Mouse (Mus musculus) left cerebral cortex, adult 9 months (tissue): ENCODE measurements around the gene Phospho1.

Experiments used
- DNase-seq, 2 experiments: peaks; one replicate each; pipeline ENCODE4 v3.0.0; 2022; ENCODE audit warnings: low spot score in 2 of 2

Gene Phospho1

GRCm38 (mm10) chr11:95834143-95834667 is 9.9 kb downstream of the Phospho1 start:
- DNase-seq = peak in 1 of 2 experiments; percentile 58

GRCm38 (mm10) chr11:95834742-95835710 is 10.7 kb downstream of the Phospho1 start:
- no peak for DNase-seq

GRCm38 (mm10) chr11:95835832-95836231 is 11.5 kb downstream of the Phospho1 start:
- DNase-seq = no peak

GRCm38 (mm10) chr11:95836433-95836832 is 12.1 kb downstream of the Phospho1 start:
- no peak for DNase-seq

GRCm38 (mm10) chr11:95837059-95837458 is 12.8 kb downstream of the Phospho1 start, which contains the start of gene Gngt2:
Gngt2 (plus strand) TSS chr11:95837216.
- no peak for DNase-seq

- DNase-seq = no peak
Observed at GRCm38 (mm10) chr11:95838598-95838997, 14.3 kb downstream of the Phospho1 start.

GRCm38 (mm10) chr11:95838999-95839868 is 14.9 kb downstream of the Phospho1 start:
- no peak for DNase-seq

GRCm38 (mm10) chr11:95840694-95841497 is 16.6 kb downstream of the Phospho1 start:
- no peak for DNase-seq

- DNase-seq = no peak
Observed at GRCm38 (mm10) chr11:95841498-95841830, 17.2 kb downstream of the Phospho1 start.

GRCm38 (mm10) chr11:95842074-95842681 is 17.9 kb downstream of the Phospho1 start, which contains the start of gene Abi3:
Abi3 (minus strand) TSS chr11:95842476.
- no peak for DNase-seq

- DNase-seq = no peak
Observed at GRCm38 (mm10) chr11:95842953-95843352, 18.7 kb downstream of the Phospho1 start.

GRCm38 (mm10) chr11:95843421-95843950 is 19.2 kb downstream of the Phospho1 start:
- DNase-seq = no peak

- no peak for DNase-seq
Observed at GRCm38 (mm10) chr11:95844935-95845334, 20.6 kb downstream of the Phospho1 start.

- no peak for DNase-seq
Observed at GRCm38 (mm10) chr11:95850898-95851297, 26.6 kb downstream of the Phospho1 start.

- DNase-seq = no peak
Observed at GRCm38 (mm10) chr11:95853684-95854083, 29.4 kb downstream of the Phospho1 start.

GRCm38 (mm10) chr11:95857306-95857705 is 33.0 kb downstream of the Phospho1 start:
- no peak for DNase-seq

GRCm38 (mm10) chr11:95857716-95858527 is 33.6 kb downstream of the Phospho1 start:
- DNase-seq = peak in 1 of 2 experiments; percentile 54

- peak; percentile 93 to 97 for DNase-seq
Observed at GRCm38 (mm10) chr11:95858528-95859467, 34.5 kb downstream of the Phospho1 start.
